Mouse (Mus musculus): ENCODE measurements around the gene Prl7c1.
"Not testable (repeated sequence)": the region's sequence is repeated elsewhere in the genome, so short reads cannot be mapped to it uniquely, and the experiment has no call there.

Gene Prl7c1

GRCm38 (mm10) chr13:27780704-27781103 is at the start of gene Prl7c1:
Prl7c1 (minus strand) TSS chr13:27780804.
- not testable (repeated sequence) for DNase-seq (ENCODE audit: low spot score in 2 of 2)

DNA sequence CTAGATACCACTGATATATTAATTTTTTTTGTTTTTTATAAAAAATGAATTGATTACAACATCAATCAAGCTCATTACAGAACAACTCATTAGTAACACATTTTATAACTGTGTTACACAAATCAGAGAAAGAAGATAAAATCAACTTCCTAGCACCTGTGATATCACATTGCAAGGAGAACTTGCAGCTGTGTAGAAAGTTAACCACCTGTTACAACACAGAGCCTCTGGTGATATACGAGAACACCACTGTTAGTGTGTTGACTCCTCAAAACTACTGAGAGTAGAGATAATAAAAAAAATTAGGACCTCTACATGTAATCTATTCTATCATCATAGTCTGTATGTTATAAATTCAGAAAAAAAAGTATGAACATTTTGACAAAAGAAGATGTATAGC is 22.2 kb upstream of the Prl7c1 start:
- no peak for DNase-seq (ENCODE audit: low spot score in 2 of 2)

DNA sequence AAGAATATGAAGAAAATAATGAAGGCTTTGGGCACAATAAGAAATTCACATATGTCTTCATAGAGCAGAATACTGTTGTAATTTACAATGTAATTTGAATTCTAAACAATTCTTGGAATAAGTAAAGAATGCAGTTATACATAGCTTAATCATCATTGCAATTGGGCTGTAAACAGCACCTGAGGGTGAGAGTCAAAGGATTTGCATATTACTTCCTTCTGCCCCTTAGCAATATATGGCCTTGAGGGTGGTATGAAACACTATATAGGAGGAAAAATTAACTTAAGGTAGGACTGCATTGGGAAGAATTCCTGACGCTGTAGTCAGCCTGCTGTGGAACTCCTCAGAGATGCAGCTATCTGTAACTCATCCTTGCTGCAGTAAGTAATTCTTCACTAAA is 20.8 kb upstream of the Prl7c1 start, which contains the start of gene Prl2a1:
TSS of gene Prl2a1 (plus strand) at position 301 of the 400 bp plus-strand sequence.
- DNase-seq (ENCODE audit: low spot score in 2 of 2) = no peak

DNA sequence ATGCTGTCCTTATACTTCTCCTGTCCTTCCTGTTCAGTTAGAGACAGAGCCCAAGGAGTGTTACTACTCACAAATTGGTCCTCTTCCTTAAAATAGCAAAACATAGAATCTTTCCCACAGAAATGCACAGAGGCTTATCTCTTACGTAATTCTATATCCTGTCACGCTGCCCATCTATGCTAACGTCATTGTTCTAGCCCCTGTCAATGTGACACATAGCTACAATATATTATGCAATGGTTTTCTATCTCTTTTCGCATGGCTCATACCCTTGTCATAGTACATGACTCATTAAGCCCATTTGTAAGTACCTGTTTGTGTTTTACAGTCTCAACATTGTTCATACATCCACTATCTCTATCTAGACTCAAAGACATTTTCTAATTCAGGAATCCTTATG is 18.7 kb upstream of the Prl7c1 start:
- DNase-seq (ENCODE audit: low spot score in 2 of 2) = no peak

- DNase-seq (ENCODE audit: low spot score in 2 of 2) = no peak
These were observed 46.0 kb downstream of the Prl7c1 start for GRCm38 (mm10) chr13:27734512-27735186.

GRCm38 (mm10) chr13:27730286-27730959 is 50.2 kb downstream of the Prl7c1 start:
- not testable (repeated sequence) for DNase-seq (ENCODE audit: low spot score in 2 of 2)

DNA sequence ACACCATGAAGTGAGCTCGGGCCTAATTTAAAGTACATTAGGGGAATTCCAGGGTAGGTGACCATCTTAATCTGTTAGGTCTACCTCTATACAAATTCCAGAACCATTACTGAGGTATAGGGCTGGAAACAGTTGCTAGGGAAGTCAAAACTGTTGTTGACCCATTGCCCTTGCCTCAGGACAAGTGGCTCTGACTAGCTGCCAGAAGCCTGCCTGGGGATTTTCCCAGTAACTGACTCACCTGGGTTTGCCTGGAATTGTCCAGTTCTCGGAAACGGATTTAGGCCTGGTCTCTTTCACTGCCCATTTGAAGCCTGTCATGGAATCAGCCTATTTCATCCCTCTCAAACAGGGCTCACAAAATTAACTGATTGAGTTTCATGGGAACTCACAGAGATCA is 55.5 kb downstream of the Prl7c1 start:
- not testable (repeated sequence) for DNase-seq (ENCODE audit: low spot score in 2 of 2)

All from right cerebral cortex, adult 2 months (tissue).